Mouse (Mus musculus): Measurements from ENCODE around the gene Vps52. TPM values are rescaled to one million over a fixed set of nuclear protein-coding genes. Genes with fewer than 3 reads are reported as not detected.

Gene Vps52
- total and polyA plus RNA-seq, 2 experiments from 2014 or later, result 55.6 to 62.1 TPM

GRCm38 (mm10) chr17:33916294-33916693 is 39.3 kb upstream of the Vps52 start:
- DNase-seq (ENCODE audit: low spot score), result peak; percentile 73
- no peak for TF ChIP-seq CTCF (IDR thresholded peaks at IDR 0.05; ENCODE audit: low read depth)
- H3K27ac ChIP-seq, result peak overlapping the region; percentile 69
- WGBS, result under 1% methylated on average over 13 of the region's 20 CpGs
- H3K36me3 ChIP-seq (ENCODE audit: insufficient read depth, low read length), result peaks cover 28% of the 10 kb centered on the region
- H3K27me3 ChIP-seq (ENCODE audit: insufficient read depth, low read length), result no peaks in the 10 kb centered on the region
- 0 out of 2 replicates have a peak, but pooled peaks cover 5% of the 10 kb centered on the region for H3K4me1 ChIP-seq (ENCODE audit: insufficient read depth, low read length)
- ATAC-seq, result peak; percentile 24
- H3K4me2 ChIP-seq (ENCODE audit: low read depth, low read length), result peak overlapping the region; percentile 76
- H3K9ac ChIP-seq (replicated peaks; ENCODE audit: low read length), result peak overlapping the region; percentile 58
- peak overlapping the region; percentile 58 for H3K4me3 ChIP-seq (ENCODE audit: low read length)
- no peaks in the 10 kb centered on the region for H3K9me3 ChIP-seq (ENCODE audit: low read length)

GRCm38 (mm10) chr17:33916847-33917655 is 38.6 kb upstream of the Vps52 start:
- no peak for ATAC-seq
- Histone ChIP-seq H3K9me3 (ENCODE audit: low read length) (no peaks in the 10 kb centered on the region), H3K27me3 (ENCODE audit: insufficient read depth, low read length) (no peaks in the 10 kb centered on the region), H3K4me3 (ENCODE audit: low read length) (peak overlapping the region; percentile 58), H3K9ac (replicated peaks; ENCODE audit: low read length) (no peak overlapping the region), H3K4me2 (ENCODE audit: low read depth, low read length) (peak overlapping the region; percentile 76), H3K36me3 (ENCODE audit: insufficient read depth, low read length) (peaks cover 21% of the 10 kb centered on the region), H3K4me1 (ENCODE audit: insufficient read depth, low read length) (0 out of 2 replicates have a peak, but pooled peaks cover 5% of the 10 kb centered on the region), H3K27ac (no peak overlapping the region)
- WGBS, result 69% methylated on average over 31 of the region's 31 CpGs
- no peak for DNase-seq (ENCODE audit: low spot score)
- no peak for TF ChIP-seq CTCF (IDR thresholded peaks at IDR 0.05; ENCODE audit: low read depth)

- no peak for TF ChIP-seq CTCF (IDR thresholded peaks at IDR 0.05; ENCODE audit: low read depth)
These were observed 37.8 kb upstream of the Vps52 start for GRCm38 (mm10) chr17:33917656-33918292.

GRCm38 (mm10) chr17:33918293-33919203 is 37.1 kb upstream of the Vps52 start:
- Histone ChIP-seq H3K36me3 (ENCODE audit: insufficient read depth, low read length) (peaks cover 11% of the 10 kb centered on the region; the same call in 1 of the 2 replicates), H3K4me3 (ENCODE audit: low read length) (peak overlapping the region; percentile 48; the same call in 1 of the 2 replicates), H3K4me2 (ENCODE audit: low read depth, low read length) (peak overlapping the region; percentile 74), H3K9ac (replicated peaks; ENCODE audit: low read length) (no peak overlapping the region), H3K27ac (no peak overlapping the region), H3K9me3 (ENCODE audit: low read length) (no peaks in the 10 kb centered on the region), H3K27me3 (ENCODE audit: insufficient read depth, low read length) (no peaks in the 10 kb centered on the region), H3K4me1 (ENCODE audit: insufficient read depth, low read length) (0 out of 2 replicates have a peak, but pooled peaks cover 5% of the 10 kb centered on the region)
- no peak for TF ChIP-seq CTCF (IDR thresholded peaks at IDR 0.05; ENCODE audit: low read depth)
- DNase-seq (ENCODE audit: low spot score) (no peak), ATAC-seq (no peak)
- WGBS, result 62% methylated on average over 37 of the region's 37 CpGs

More at GRCm38 (mm10) chr17:33917656-33918292, 37.8 kb upstream of the Vps52 start:
- Histone ChIP-seq H3K4me3 (ENCODE audit: low read length) (no peak overlapping the region), H3K27me3 (ENCODE audit: insufficient read depth, low read length) (no peaks in the 10 kb centered on the region), H3K9me3 (ENCODE audit: low read length) (no peaks in the 10 kb centered on the region), H3K9ac (replicated peaks; ENCODE audit: low read length) (no peak overlapping the region), H3K27ac (no peak overlapping the region), H3K4me2 (ENCODE audit: low read depth, low read length) (no peak overlapping the region), H3K4me1 (ENCODE audit: insufficient read depth, low read length) (0 out of 2 replicates have a peak, but pooled peaks cover 5% of the 10 kb centered on the region), H3K36me3 (ENCODE audit: insufficient read depth, low read length) (peaks cover 16% of the 10 kb centered on the region; the same call in 1 of the 2 replicates)
- WGBS, result 83% methylated on average over 18 of the region's 18 CpGs
- DNase-seq (ENCODE audit: low spot score) (no peak), ATAC-seq (no peak)

GRCm38 (mm10) chr17:33919351-33920281 is 36.0 kb upstream of the Vps52 start:
- DNase-seq (ENCODE audit: low spot score), result peak; percentile 51
- peak overlapping the region; percentile 52 for H3K9ac ChIP-seq (replicated peaks; ENCODE audit: low read length)
- peaks cover 2% of the 10 kb centered on the region; the same call in 1 of the 2 replicates for H3K36me3 ChIP-seq (ENCODE audit: insufficient read depth, low read length)
- WGBS, result 3% methylated on average over 52 of the region's 52 CpGs
- ATAC-seq, result no peak
- H3K27me3 ChIP-seq (ENCODE audit: insufficient read depth, low read length), result no peaks in the 10 kb centered on the region
- 0 out of 2 replicates have a peak, but pooled peaks cover 5% of the 10 kb centered on the region for H3K4me1 ChIP-seq (ENCODE audit: insufficient read depth, low read length)
- peak overlapping the region; percentile 59 for H3K27ac ChIP-seq
- H3K9me3 ChIP-seq (ENCODE audit: low read length), result no peaks in the 10 kb centered on the region
- H3K4me2 ChIP-seq (ENCODE audit: low read depth, low read length), result peak overlapping the region; percentile 74
- peak overlapping the region; percentile 48 for H3K4me3 ChIP-seq (ENCODE audit: low read length)
- TF ChIP-seq CTCF (IDR thresholded peaks at IDR 0.05; ENCODE audit: low read depth), result peak; percentile 47
